Mouse (Mus musculus): ENCODE results near the gene Magi1.

GRCm38 (mm10) chr6:94270001-94270400 is 13.7 kb downstream of the Magi1 start:
- TF ChIP-seq CTCF (IDR thresholded peaks at IDR 0.05; ENCODE audit: low read depth, low read length) (no peak), POLR2A (IDR thresholded peaks at IDR 0.05; ENCODE audit: extremely low read depth, insufficient read depth, low read length) (no peak)
